Mouse (Mus musculus): ENCODE results near the gene Senp6.

- no peak for TF ChIP-seq CTCF (IDR thresholded peaks at IDR 0.05; ENCODE audit: borderline replicate concordance, insufficient read depth, low read length)
- no peak for TF ChIP-seq POLR2A (IDR thresholded peaks at IDR 0.05; ENCODE audit: low read depth, low read length)
Observed at GRCm38 (mm10) chr9:80068028-80068515, 1.4 kb downstream of the Senp6 start.

Data from embryonic fibroblast, embryonic 13.5 days (primary cell).